Mouse (Mus musculus) CD8-positive naive resting alpha-beta T cell, adult 57 days (primary cell): ENCODE results near the gene Zfp964. TPM values are rescaled to one million over a fixed set of nuclear protein-coding genes. Genes with fewer than 3 reads are reported as not detected.

Experiments used
- total RNA-seq: library from RNA; stranded (reverse); gene quantifications from one replicate; pipeline ENCODE4 v1.2.4, GENCODE M21; 2023

Gene Zfp964
- total RNA-seq, result 0.58 TPM

DNA sequence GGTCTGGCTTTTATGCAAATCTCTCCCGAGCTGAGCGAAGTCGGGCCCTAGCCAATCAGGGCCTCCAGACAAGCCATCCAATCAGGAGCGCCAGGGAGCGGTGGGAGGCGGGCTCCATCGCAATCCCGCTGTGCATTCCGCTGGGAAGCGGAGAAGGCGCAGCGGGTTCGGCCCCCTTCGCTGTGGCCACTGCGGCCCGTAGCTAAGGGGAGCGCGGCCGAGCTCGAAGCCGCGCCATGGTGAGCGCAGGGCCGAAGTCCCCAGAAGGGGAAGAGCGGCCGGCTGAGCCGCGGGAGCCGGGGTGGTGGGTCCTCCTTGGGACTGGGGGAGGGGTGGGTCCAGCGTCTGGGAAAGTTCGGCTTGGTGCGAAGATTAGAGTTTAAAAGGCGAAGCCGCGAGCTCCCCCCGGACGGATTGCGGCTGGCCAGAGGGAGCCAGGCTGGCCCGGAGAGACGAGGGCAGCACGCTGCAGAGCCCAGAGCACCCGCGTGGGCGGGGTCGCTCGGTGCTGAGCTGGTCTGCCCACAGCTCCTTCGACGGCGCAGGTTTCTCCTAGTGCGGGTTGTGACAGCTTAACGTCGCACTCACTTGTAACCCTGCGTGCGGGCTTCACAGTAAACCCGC, at the start of gene Zfp964:
Zfp964 (plus strand) TSS at position 122 of the 624 bp plus-strand sequence.

DNA sequence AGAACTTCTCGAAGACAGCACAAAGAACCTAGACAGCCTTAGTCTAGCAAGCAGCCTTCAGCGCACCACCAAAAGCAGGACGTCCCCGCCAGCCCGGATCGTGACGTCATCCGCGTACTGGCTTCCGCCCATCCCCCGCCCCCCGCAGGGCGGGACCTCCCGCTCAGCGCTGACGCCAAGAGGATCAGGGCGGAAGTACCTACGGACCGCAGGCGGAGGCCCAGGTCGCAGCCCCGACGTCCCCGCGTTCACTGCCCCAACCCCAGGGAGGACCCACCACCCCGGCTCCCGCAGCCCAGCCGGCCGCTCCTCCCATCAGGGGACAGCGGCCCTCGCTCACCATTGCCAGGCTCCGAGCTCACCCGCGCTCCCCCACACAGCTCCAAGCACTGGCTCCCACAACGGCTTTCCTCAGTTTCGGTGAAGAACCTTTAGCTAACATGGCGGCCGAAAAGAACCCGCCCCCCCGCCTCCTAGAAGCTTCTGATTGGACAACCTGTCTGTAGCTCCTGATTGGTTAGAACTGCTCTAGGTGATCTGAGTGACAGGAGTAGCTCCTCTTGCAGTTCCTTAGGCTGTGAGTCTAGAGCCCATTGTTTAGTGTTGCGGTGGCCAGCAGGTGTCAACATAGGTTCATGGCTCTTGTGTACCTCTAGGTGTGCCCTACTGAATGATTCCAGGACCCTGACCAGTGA, 29.0 kb upstream of the Zfp964 start, which contains the start of gene Zfp868:
Zfp868 (minus strand) TSS at position 454 of the 695 bp plus-strand sequence.

DNA sequence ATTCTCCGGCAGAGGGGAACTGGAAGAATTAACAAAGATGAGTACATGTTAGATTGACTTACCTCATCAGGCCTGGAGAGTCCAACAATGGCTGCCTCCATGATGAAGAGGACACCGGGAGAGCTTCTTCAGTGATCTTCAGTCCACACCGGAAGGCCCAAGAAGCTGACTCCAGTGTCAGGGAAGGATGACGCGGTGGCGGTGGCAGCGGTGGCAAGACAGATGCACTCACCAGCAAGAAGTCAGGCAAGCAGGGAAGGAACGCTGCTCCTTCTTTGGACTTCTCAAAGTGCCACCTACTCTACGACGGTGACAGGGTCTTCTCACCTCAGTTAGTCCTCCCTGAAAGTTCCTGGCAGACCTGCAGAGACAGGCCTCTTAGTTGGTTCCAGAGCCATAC, 56.3 kb downstream of the Zfp964 start, which contains the start of gene Zfp869:
Zfp869 (minus strand) TSS at position 101 of the 400 bp plus-strand sequence.

Other genes with a start within 250 kb of the Zfp964 start
- not detected for gene Gm9495, start 200.9 kb upstream of the Zfp964 start, total RNA-seq
- gene Gm7697, start 131.5 kb upstream of the Zfp964 start, total RNA-seq, result not detected
- 79.1 TPM for gene Zfp868, start 28.9 kb upstream of the Zfp964 start, total RNA-seq
- 81.4 TPM for gene Zfp869, start 56.2 kb downstream of the Zfp964 start, total RNA-seq
- gene Zfp963, start 95.5 kb downstream of the Zfp964 start, total RNA-seq, result 4.0 TPM
- gene Gm20422, start 120.4 kb downstream of the Zfp964 start, total RNA-seq, result 1.7 TPM
- gene Atp13a1, start 136.7 kb downstream of the Zfp964 start, total RNA-seq, result 66.7 TPM
- 32.3 TPM for gene Zfp866, start 136.7 kb downstream of the Zfp964 start, total RNA-seq
- 220 TPM for gene Gmip, start 154.2 kb downstream of the Zfp964 start, total RNA-seq
- gene Lpar2, start 167.9 kb downstream of the Zfp964 start, total RNA-seq, result 2.7 TPM
- gene Pbx4, start 178.0 kb downstream of the Zfp964 start, total RNA-seq, result 4.5 TPM
- not detected for gene Cilp2, start 233.2 kb downstream of the Zfp964 start, total RNA-seq
- 0.52 TPM for gene Tssk6, start 247.7 kb downstream of the Zfp964 start, total RNA-seq
- 54.0 TPM for gene Ndufa13, start 248.1 kb downstream of the Zfp964 start, total RNA-seq
- not detected for gene Yjefn3, start 248.2 kb downstream of the Zfp964 start, total RNA-seq